Mouse (Mus musculus) effector memory CD4-positive, alpha-beta T cell, adult 7 months (primary cell): ENCODE measurements around the gene Rtbdn. TPM values are rescaled to one million over a fixed set of nuclear protein-coding genes. Genes with fewer than 3 reads are reported as not detected.

Source experiments
- polyA plus RNA-seq: library from polyadenylated mRNA; unstranded; fragments of 100-300 nt; shearing (Covaris generic); gene quantifications from one replicate; pipeline ENCODE4 v1.2.1, GENCODE M21; 2017

Rtbdn gene
- polyA plus RNA-seq: not detected

GRCm38 (mm10) chr8:84946528-84947240, at the start of gene Rtbdn:
Rtbdn (plus strand) TSS chr8:84946991.

DNA sequence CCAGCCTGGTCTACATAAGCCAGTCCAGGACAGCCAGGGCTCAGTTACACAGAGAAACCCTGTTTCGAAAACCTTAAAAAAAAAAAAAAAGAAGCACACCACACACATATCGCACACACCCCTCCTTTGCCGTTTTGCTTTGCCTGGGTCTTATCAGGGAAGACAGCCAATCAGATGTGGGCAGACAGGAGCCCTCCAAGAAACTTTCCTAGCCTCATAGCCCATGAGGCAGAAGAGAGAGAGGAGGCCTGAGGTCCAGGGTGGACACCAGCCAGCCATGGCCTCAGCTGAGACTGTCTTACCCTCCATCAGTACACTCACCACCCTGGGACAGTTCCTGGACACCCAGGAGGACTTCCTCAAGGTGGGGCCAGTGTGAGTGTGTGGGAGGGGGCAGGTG, 45.0 kb upstream of the Rtbdn start, which contains the start of gene Klf1:
Klf1 (plus strand) TSS at position 177 of the 400 bp plus-strand sequence.

DNA sequence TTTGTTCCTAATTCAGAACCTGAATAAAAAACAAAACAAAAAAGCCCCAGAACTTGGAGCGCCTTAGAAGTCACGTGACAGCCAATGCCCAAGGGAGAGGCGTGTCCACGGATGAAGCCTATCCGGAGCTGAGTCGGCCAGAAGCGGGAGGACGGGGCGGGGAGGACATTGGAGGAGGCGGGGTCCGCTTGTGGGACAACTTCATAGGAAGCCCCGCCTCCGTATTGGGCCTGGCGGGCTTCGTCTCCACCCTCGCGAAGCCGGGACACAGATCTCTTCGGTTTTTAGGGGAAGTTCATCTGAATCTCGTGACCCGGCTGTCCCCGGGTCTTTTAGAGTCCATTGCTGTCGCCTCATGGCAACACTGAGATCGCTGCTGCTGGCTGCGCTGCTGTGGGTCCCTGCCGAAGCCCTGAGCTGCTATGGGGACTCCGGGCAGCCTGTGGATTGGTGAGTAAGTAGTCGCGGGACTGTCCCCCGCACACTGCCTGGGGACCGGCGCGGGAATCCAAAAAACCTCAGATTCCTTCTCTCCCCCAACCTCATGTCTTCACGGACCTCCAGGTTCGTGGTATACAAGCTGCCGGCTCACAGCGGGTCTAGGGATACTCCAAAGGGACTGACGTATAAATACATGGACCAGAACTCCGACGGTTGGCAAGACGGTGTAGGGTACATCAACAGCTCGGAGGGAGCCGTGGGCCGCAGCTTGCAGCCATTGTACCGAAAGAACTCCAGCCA, 38.2 kb upstream of the Rtbdn start, which contains the start of gene Dnase2a:
Dnase2a (plus strand) TSS at position 140 of the 741 bp plus-strand sequence.

DNA sequence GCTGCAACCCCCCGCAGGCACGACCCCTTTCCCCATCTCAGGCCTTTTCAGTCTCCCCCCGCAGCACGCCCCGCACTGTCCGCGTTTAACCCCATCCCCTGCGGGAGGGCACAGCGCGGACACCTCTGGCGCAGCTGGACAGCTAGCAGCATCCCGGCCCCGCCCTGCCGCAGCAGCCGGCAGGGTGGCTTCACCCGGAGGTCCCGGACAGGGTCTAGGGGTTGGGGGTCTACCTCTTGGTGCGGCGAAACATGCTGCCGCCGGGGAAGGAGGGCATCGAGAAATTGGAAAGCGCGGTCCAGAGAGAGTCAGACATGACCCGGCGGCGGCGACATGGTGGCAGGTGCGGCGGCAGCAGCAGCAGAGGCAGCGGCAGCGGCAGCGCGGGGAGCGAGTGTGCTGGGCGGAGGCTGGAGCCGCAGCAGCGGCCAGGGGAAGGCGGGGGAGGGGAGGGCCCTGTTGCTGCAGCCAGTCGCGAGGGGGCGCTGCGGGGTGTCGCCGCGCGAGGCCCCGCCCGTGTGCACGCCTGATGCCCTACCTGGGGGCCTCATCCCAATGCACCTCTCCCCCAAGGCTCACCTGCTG, 9.7 kb upstream of the Rtbdn start, which contains the start of gene Mast1:
Mast1 (minus strand) TSS at position 398 of the 585 bp plus-strand sequence.

DNA sequence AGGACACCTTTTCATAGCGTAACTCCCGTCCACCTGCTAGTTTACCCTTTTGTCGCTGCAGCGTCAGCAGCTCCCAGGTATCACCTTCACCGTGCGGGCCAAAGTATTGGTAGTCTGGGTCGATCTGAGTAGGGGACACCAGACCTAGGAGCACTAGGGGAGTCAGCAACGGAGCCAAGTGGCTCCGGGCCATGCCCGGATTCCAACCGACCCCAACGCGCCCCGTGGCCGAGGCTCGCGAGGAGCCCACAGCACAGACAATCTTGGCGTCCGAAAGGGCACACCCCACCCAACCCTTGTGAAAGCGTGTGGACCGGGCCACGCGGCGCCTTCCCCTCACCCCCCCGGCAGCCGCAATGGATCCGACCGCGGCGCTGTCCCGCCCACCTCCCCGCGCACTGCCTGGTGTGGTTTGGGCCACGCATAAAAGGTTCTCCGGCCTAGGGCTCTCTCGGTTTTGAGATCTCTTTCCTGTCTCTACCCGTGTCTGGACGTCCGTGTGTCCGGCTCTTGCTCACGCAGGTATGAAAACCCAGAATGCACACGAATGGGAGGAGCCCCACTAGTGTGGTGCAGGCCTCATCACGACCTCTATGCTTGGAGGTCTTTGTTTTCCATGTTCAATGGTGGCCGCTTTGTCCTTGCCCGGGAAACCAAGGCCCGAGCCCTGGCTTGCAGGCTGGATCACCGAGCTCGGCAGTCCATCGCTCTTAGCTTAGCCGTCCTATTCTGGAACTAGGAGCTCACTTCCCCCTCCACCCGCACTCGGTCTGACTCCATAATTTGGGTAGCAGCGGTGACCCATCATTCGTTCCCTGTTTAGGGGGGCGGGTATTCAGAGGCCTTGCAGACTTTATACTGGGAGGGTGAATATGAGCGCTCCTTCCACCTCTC, 22.7 kb downstream of the Rtbdn start, which contains the start of the genes Gm49661, Prdx2 and Rnaseh2a:
Gm49661 (minus strand) TSS at position 193 of the 894 bp plus-strand sequence.
Prdx2 (plus strand) TSS at position 347 of the 894 bp plus-strand sequence.
Rnaseh2a (minus strand) TSS at position 527 of the 894 bp plus-strand sequence.

GRCm38 (mm10) chr8:84978248-84978940, 31.6 kb downstream of the Rtbdn start, which contains the start of gene Junb:
Junb (minus strand) TSS chr8:84978718.

DNA sequence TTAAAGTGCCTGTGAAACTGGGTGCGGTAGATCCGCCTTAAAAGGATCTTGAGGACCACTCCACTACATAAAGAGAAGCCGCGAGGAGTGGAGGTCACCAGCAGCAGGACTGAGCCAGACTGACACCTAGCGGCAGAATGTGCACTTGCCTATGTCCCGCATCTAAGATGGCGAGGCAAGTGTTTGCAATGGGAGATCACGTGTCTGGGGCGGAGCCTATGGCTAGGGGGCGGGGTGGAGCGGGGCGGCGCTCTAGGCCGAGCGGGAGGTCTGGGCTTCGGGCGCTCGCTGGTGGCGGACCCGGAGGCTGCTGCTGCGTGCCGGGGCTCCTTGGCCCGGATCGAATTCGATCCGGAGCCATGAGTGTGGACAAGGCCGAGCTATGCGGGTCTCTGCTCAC, 43.6 kb downstream of the Rtbdn start, which contains the start of gene Hook2:
Hook2 (plus strand) TSS at position 255 of the 400 bp plus-strand sequence.

Other genes starting within 250 kb of the Rtbdn start
- gene Lyl1, start 245.5 kb upstream of the Rtbdn start, polyA plus RNA-seq: not detected
- gene G430095P16Rik, start 224.0 kb upstream of the Rtbdn start, polyA plus RNA-seq: 7.6 TPM
- gene Nfix, start 146.6 kb upstream of the Rtbdn start, polyA plus RNA-seq: 6.2 TPM
- 2.1 TPM for gene Dand5, start 124.2 kb upstream of the Rtbdn start, polyA plus RNA-seq
- gene Gadd45gip1, start 115.5 kb upstream of the Rtbdn start, polyA plus RNA-seq: 23.3 TPM
- 132 TPM for gene Rad23a, start 106.3 kb upstream of the Rtbdn start, polyA plus RNA-seq
- 572 TPM for gene Calr, start 100.1 kb upstream of the Rtbdn start, polyA plus RNA-seq
- gene Farsa, start 90.0 kb upstream of the Rtbdn start, polyA plus RNA-seq: 70.0 TPM
- 4.4 TPM for gene Syce2, start 74.9 kb upstream of the Rtbdn start, polyA plus RNA-seq
- 18.6 TPM for gene Gcdh, start 53.1 kb upstream of the Rtbdn start, polyA plus RNA-seq
- gene Klf1, start 45.1 kb upstream of the Rtbdn start, polyA plus RNA-seq: not detected
- gene Dnase2a, start 38.4 kb upstream of the Rtbdn start, polyA plus RNA-seq: 7.4 TPM
- gene Mast1, start 9.6 kb upstream of the Rtbdn start, polyA plus RNA-seq: 0.50 TPM
- gene Gm49661, start 22.4 kb downstream of the Rtbdn start, polyA plus RNA-seq: not detected
- 100 TPM for gene Prdx2, start 22.6 kb downstream of the Rtbdn start, polyA plus RNA-seq
- gene Rnaseh2a, start 22.8 kb downstream of the Rtbdn start, polyA plus RNA-seq: 47.0 TPM
- 5,448 TPM for gene Junb, start 31.7 kb downstream of the Rtbdn start, polyA plus RNA-seq
- 17.0 TPM for gene Hook2, start 43.6 kb downstream of the Rtbdn start, polyA plus RNA-seq
- gene Best2, start 67.5 kb downstream of the Rtbdn start, polyA plus RNA-seq: not detected
- gene Asna1, start 78.3 kb downstream of the Rtbdn start, polyA plus RNA-seq: 27.0 TPM
- 176 TPM for gene Trir, start 79.8 kb downstream of the Rtbdn start, polyA plus RNA-seq
- gene Tnpo2, start 89.9 kb downstream of the Rtbdn start, polyA plus RNA-seq: 27.4 TPM
- 4.4 TPM for gene Fbxw9, start 113.1 kb downstream of the Rtbdn start, polyA plus RNA-seq
- gene Gm5741, start 121.0 kb downstream of the Rtbdn start, polyA plus RNA-seq: not detected
- gene Dhps, start 124.8 kb downstream of the Rtbdn start, polyA plus RNA-seq: 89.9 TPM
- gene Wdr83os, start 133.7 kb downstream of the Rtbdn start, polyA plus RNA-seq: 122 TPM
- 14.5 TPM for gene Wdr83, start 134.3 kb downstream of the Rtbdn start, polyA plus RNA-seq
- 100 TPM for gene Man2b1, start 136.3 kb downstream of the Rtbdn start, polyA plus RNA-seq
- not detected for gene Zfp791, start 176.1 kb downstream of the Rtbdn start, polyA plus RNA-seq
- gene Cks1brt, start 204.9 kb downstream of the Rtbdn start, polyA plus RNA-seq: 0.27 TPM